Mouse (Mus musculus): ENCODE measurements at regions not wholly inside any gene's neighbourhood (a gene's known extent, or its start where the extent isn't known, plus 50 kb on each side); places are given as distances from the start of the nearest gene placed in this dataset.

DNA sequence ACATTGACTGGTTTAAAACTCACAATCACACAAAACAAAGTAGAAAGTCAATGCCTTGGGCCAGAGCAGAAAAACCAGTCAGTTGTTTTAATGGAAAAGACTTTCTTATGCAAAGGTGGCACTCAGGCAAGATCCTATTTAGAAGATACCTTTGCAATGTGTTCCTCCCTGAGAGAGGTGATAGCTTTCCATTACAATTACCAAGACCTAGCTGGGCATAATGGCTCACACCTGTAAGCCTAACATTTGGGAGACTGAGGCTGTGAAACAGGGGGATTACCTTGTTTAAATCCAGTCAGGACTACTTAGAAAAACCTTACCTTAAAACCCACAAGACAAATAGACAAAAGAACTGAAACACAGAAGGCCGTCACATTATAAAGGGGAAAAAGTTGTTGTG, 57.9 kb upstream of the Nabp1 start:
- no peak for TF ChIP-seq POLR2A (IDR thresholded peaks at IDR 0.05; ENCODE audit: extremely low read depth, insufficient read depth, low read length)
- no peak for TF ChIP-seq CTCF (IDR thresholded peaks at IDR 0.05; ENCODE audit: extremely low read depth, insufficient read depth, low read length)

All from cortical plate, adult 2 months (tissue).